Mouse (Mus musculus): ENCODE results near the gene Vmn1r103.
"Not testable (repeated sequence)": the region's sequence is repeated elsewhere in the genome, so short reads cannot be mapped to it uniquely, and the experiment has no call there.

Gene Vmn1r103

DNA sequence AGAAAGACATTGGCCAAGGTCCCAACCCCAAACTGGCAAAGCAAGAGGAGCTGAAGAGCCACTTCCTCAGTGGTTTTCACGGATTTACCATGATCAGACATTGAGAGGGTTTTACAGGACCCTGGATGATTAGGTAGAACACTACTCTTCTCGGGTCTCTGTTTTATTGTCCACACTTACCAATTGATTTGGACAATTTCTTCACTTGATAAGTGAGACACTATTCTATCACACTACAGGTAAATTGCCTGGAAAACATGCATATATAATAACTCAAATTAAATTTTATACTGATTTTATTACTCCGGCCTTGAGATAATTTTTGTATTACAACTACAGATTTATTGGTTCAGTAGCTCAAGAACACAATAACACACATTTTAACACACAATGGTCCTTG is at the start of gene Vmn1r103:
TSS of gene Vmn1r103 (minus strand) at position 101 of the 400 bp plus-strand sequence.
- DNase-seq (ENCODE audit: low spot score) = not testable (repeated sequence)

DNA sequence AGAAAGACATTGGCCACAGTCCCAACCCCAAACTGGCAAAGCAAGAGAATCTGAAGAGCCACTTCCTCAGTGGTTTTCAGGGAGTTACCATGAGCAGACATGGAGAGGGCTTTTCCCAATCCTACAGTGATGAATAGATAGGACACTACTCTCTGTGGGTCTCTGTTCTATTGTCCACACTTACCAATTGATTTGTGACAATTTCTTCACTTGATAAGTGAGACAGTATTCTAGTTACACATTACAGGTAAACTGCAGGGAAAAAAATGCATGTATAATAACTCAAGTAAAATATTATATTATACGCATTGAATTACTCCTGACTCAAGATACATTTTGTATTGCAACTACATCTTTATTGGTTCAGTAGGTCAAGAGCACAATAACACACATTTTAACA is 35.3 kb upstream of the Vmn1r103 start, which contains the start of gene Gm5726:
TSS of gene Gm5726 (minus strand) at position 101 of the 400 bp plus-strand sequence.
- DNase-seq (ENCODE audit: low spot score) = not testable (repeated sequence)

DNA sequence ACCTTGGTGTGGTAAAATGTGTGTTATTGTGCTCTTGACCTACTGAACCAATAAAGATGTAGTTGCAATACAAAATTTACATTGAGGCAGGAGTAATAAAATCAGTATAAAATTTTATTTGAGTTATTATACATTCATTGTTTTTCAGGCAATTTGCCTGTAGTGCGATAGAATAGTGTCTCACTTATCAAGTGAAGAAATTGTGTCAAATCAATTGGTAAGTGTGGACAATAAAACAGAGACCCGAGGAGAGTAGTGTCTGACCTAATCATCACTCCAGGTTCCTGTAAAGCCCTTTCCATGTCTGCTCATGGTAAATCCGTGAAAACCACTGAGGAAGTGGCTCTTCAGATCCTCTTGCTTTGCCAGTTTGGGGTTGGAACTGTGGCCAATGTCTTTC is 23.2 kb upstream of the Vmn1r103 start, which contains the start of gene Vmn1r104:
TSS of gene Vmn1r104 (plus strand) at position 301 of the 400 bp plus-strand sequence.
- DNase-seq (ENCODE audit: low spot score) = not testable (repeated sequence)

DNA sequence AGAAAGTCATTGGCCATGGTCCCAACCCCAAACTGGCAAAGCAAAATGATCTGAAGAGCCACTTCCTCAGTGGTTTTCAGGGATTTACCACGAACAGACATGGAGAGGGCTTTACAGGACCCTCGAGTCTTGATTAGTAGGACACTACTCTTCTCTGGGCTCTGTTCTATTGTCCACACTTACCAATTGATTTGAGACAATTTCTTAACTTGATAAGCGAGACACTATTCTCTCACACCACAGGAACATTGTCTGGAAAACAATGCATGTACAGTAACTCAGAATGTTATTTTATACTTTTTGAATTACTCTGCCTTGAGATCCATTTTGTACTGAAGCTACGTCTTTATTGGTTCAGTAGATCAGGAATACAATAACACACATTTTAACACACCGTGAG is 35.5 kb downstream of the Vmn1r103 start, which contains the start of gene Gm10670:
TSS of gene Gm10670 (minus strand) at position 101 of the 400 bp plus-strand sequence.
- not testable (repeated sequence) for DNase-seq (ENCODE audit: low spot score)
